Mouse (Mus musculus) embryonic facial prominence, embryonic 15.5 days (tissue): ENCODE results near the gene Cox7a2l. TPM values are rescaled to one million over a fixed set of nuclear protein-coding genes. Genes with fewer than 3 reads are reported as not detected.

Experiments
- ATAC-seq: fragments of 200-750 bp; cut with Nextera tagmentation; 2 replicates; pipeline ENCODE4 v1.8.0; 2017; ENCODE audit warnings: low read depth, moderate TSS enrichment; ENCODE audit not compliant: insufficient number of reproducible peaks, low FRiP score, low TSS enrichment
- H3K27ac ChIP-seq: fragments of 300-500 bp; sonication (generic); replicated peaks from 2 replicates; pipeline ENCODE4 v1.5.1; 2015; ENCODE audit warnings: mild to moderate bottlenecking, inconsistent platforms
- H3K27me3 ChIP-seq: fragments of 300-500 bp; sonication (generic); 2 replicates; pipeline ENCODE4 v1.6.1; 2015; ENCODE audit warnings: inconsistent platforms
- H3K36me3 ChIP-seq: fragments of 300-500 bp; sonication (generic); 2 replicates; pipeline ENCODE4 v1.6.1; 2015; ENCODE audit warnings: mild to moderate bottlenecking, inconsistent platforms
- H3K4me1 ChIP-seq: fragments of 300-500 bp; sonication (generic); 2 replicates; pipeline ENCODE4 v1.6.1; 2015; ENCODE audit warnings: inconsistent platforms
- H3K4me2 ChIP-seq: fragments of 300-500 bp; sonication (generic); replicated peaks from 2 replicates; pipeline ENCODE4 v1.6.1; 2015; ENCODE audit warnings: mild to moderate bottlenecking, inconsistent platforms
- H3K4me3 ChIP-seq: fragments of 300-500 bp; sonication (generic); replicated peaks from 2 replicates; pipeline ENCODE4 v1.5.1; 2015; ENCODE audit warnings: mild to moderate bottlenecking, inconsistent platforms
- H3K9ac ChIP-seq: fragments of 300-500 bp; sonication (generic); 2 replicates; pipeline ENCODE4 v1.6.1; 2015; ENCODE audit warnings: inconsistent platforms
- H3K9me3 ChIP-seq: fragments of 300-500 bp; sonication (generic); replicated peaks from 2 replicates; pipeline ENCODE4 v1.6.1; 2016; ENCODE audit warnings: inconsistent platforms
- WGBS: fragments of 180-500 bp; shearing (Covaris S2); methylation state at CpG from one replicate; pipeline ENCODE4 v1.1.7; 2015; 5-methylcytosine and 5-hydroxymethylcytosine counted together
- polyA plus RNA-seq: library from polyadenylated mRNA; unstranded; fragments of >200 nt; fragmentation: Nextera tagmentation; extraction: Ambion mirVana; gene quantifications from 2 replicates; pipeline ENCODE4 v1.2.1, GENCODE M21; 2015

The Cox7a2l gene
- polyA plus RNA-seq, 1 experiment from 2014 or later = 163 TPM

GRCm38 (mm10) chr17:83525596-83525995 lies 8.5 kb upstream of the Cox7a2l start:
- no peaks in the 10 kb centered on the region; the same call in 1 of the 2 replicates for H3K27me3 ChIP-seq
- H3K4me1 ChIP-seq = peaks cover 21% of the 10 kb centered on the region
- no peaks in the 10 kb centered on the region for H3K9me3 ChIP-seq
- H3K27ac ChIP-seq = no peak overlapping the region
- H3K4me3 ChIP-seq = no peak overlapping the region
- no peaks in the 10 kb centered on the region for H3K36me3 ChIP-seq
- H3K4me2 ChIP-seq = no peak overlapping the region
- 17% methylated on average over 8 of the region's 8 CpGs for WGBS
- no peak for ATAC-seq
- no peak overlapping the region for H3K9ac ChIP-seq

GRCm38 (mm10) chr17:83524753-83525152 lies 7.6 kb upstream of the Cox7a2l start:
- WGBS = 51% methylated on average over 7 of the region's 7 CpGs
- no peak for ATAC-seq
- H3K36me3 ChIP-seq = no peaks in the 10 kb centered on the region
- no peak overlapping the region for H3K27ac ChIP-seq
- H3K27me3 ChIP-seq = no peaks in the 10 kb centered on the region; the same call in 1 of the 2 replicates
- no peak overlapping the region for H3K4me3 ChIP-seq
- H3K4me1 ChIP-seq = peaks cover 21% of the 10 kb centered on the region
- H3K9me3 ChIP-seq = no peaks in the 10 kb centered on the region
- no peak overlapping the region for H3K9ac ChIP-seq
- no peak overlapping the region for H3K4me2 ChIP-seq

- Histone ChIP-seq H3K4me3 (no peak overlapping the region), H3K9me3 (no peaks in the 10 kb centered on the region), H3K27me3 (no peaks in the 10 kb centered on the region), H3K36me3 (no peaks in the 10 kb centered on the region), H3K9ac (no peak overlapping the region), H3K4me2 (no peak overlapping the region), H3K4me1 (peaks cover 20% of the 10 kb centered on the region), H3K27ac (no peak overlapping the region)
- no peak for ATAC-seq
- WGBS = 57% methylated on average over 7 of the region's 7 CpGs
Observed at GRCm38 (mm10) chr17:83522590-83523379, 5.7 kb upstream of the Cox7a2l start.

GRCm38 (mm10) chr17:83521881-83522280 lies 4.8 kb upstream of the Cox7a2l start:
- WGBS = 88% methylated on average over 4 of the region's 4 CpGs
- no peaks in the 10 kb centered on the region for H3K9me3 ChIP-seq
- peaks cover 11% of the 10 kb centered on the region; the same call in 1 of the 2 replicates for H3K4me1 ChIP-seq
- H3K4me3 ChIP-seq = no peak overlapping the region
- no peaks in the 10 kb centered on the region for H3K36me3 ChIP-seq
- ATAC-seq = no peak
- H3K27ac ChIP-seq = no peak overlapping the region
- no peak overlapping the region for H3K4me2 ChIP-seq
- no peak overlapping the region for H3K9ac ChIP-seq
- no peaks in the 10 kb centered on the region for H3K27me3 ChIP-seq

- Histone ChIP-seq H3K9ac (peak overlapping the region; percentile 89), H3K9me3 (no peaks in the 10 kb centered on the region), H3K36me3 (no peaks in the 10 kb centered on the region), H3K4me1 (peaks cover 22% of the 10 kb centered on the region), H3K4me2 (peak overlapping the region; percentile 55), H3K27ac (peak overlapping the region; percentile 80), H3K27me3 (no peaks in the 10 kb centered on the region), H3K4me3 (peak overlapping the region; percentile 69)
- under 1% methylated on average over 33 of the region's 33 CpGs for WGBS
- ATAC-seq = peak; percentile 97
Observed at GRCm38 (mm10) chr17:83514213-83514701, 2.9 kb downstream of the Cox7a2l start.

GRCm38 (mm10) chr17:83513655-83514212 lies 3.4 kb downstream of the Cox7a2l start:
- peak; percentile 55; the same call in 1 of the 2 replicates for ATAC-seq
- Histone ChIP-seq H3K27me3 (no peaks in the 10 kb centered on the region), H3K4me3 (peak overlapping the region; percentile 69), H3K9me3 (no peaks in the 10 kb centered on the region), H3K4me1 (peaks cover 22% of the 10 kb centered on the region), H3K4me2 (peak overlapping the region; percentile 55), H3K27ac (peak overlapping the region; percentile 80), H3K36me3 (no peaks in the 10 kb centered on the region), H3K9ac (peak overlapping the region; percentile 89)
- WGBS = 2% methylated on average over 24 of the region's 24 CpGs

GRCm38 (mm10) chr17:83512130-83512529 lies 5.0 kb downstream of the Cox7a2l start:
- H3K4me2 ChIP-seq = 0 out of 2 replicates have a peak overlapping the region, but pooled peaks have one; percentile 3
- no peak for ATAC-seq
- no peaks in the 10 kb centered on the region for H3K36me3 ChIP-seq
- H3K27me3 ChIP-seq = no peaks in the 10 kb centered on the region
- H3K9me3 ChIP-seq = no peaks in the 10 kb centered on the region
- no peak overlapping the region for H3K27ac ChIP-seq
- WGBS = 66% methylated on average over 3 of the region's 3 CpGs
- H3K4me1 ChIP-seq = peaks cover 22% of the 10 kb centered on the region
- H3K9ac ChIP-seq = no peak overlapping the region
- H3K4me3 ChIP-seq = no peak overlapping the region

GRCm38 (mm10) chr17:83503693-83504092 lies 13.4 kb downstream of the Cox7a2l start:
- Histone ChIP-seq H3K27ac (no peak overlapping the region), H3K27me3 (no peaks in the 10 kb centered on the region), H3K9ac (no peak overlapping the region), H3K9me3 (no peaks in the 10 kb centered on the region), H3K4me2 (no peak overlapping the region), H3K36me3 (peaks cover 42% of the 10 kb centered on the region), H3K4me3 (no peak overlapping the region), H3K4me1 (no peaks in the 10 kb centered on the region)
- WGBS = 87% methylated on average over 2 of the region's 2 CpGs
- ATAC-seq = no peak

GRCm38 (mm10) chr17:83499692-83500091 lies 17.4 kb downstream of the Cox7a2l start:
- H3K27me3 ChIP-seq = no peaks in the 10 kb centered on the region
- H3K4me3 ChIP-seq = no peak overlapping the region
- peaks cover 59% of the 10 kb centered on the region for H3K36me3 ChIP-seq
- 0 out of 2 replicates have a peak, but pooled peaks cover 8% of the 10 kb centered on the region for H3K9me3 ChIP-seq
- H3K4me2 ChIP-seq = no peak overlapping the region
- no peak for ATAC-seq
- no peak overlapping the region for H3K27ac ChIP-seq
- H3K9ac ChIP-seq = no peak overlapping the region
- no peaks in the 10 kb centered on the region for H3K4me1 ChIP-seq
- 92% methylated on average over 4 of the region's 4 CpGs for WGBS

GRCm38 (mm10) chr17:83498889-83499288 lies 18.2 kb downstream of the Cox7a2l start:
- H3K4me2 ChIP-seq = no peak overlapping the region
- no peak for ATAC-seq
- no peak overlapping the region for H3K27ac ChIP-seq
- no peak overlapping the region for H3K4me3 ChIP-seq
- H3K9ac ChIP-seq = no peak overlapping the region
- H3K27me3 ChIP-seq = no peaks in the 10 kb centered on the region
- no peaks in the 10 kb centered on the region for H3K4me1 ChIP-seq
- H3K9me3 ChIP-seq = 0 out of 2 replicates have a peak, but pooled peaks cover 8% of the 10 kb centered on the region
- H3K36me3 ChIP-seq = peaks cover 59% of the 10 kb centered on the region
- 95% methylated on average over 5 of the region's 5 CpGs for WGBS

- Histone ChIP-seq H3K4me1 (no peaks in the 10 kb centered on the region), H3K4me3 (no peak overlapping the region), H3K27me3 (no peaks in the 10 kb centered on the region), H3K27ac (no peak overlapping the region), H3K4me2 (no peak overlapping the region), H3K9me3 (no peaks in the 10 kb centered on the region), H3K36me3 (no peaks in the 10 kb centered on the region), H3K9ac (no peak overlapping the region)
- WGBS = 44% methylated on average over 3 of the region's 3 CpGs
- ATAC-seq = no peak
Observed at GRCm38 (mm10) chr17:83487762-83488161, 29.4 kb downstream of the Cox7a2l start.
